Mouse (Mus musculus) intestine, postnatal 0 days (tissue): ENCODE measurements around the gene Exoc3l2. TPM values are rescaled to one million over a fixed set of nuclear protein-coding genes. Genes with fewer than 3 reads are reported as not detected.
A peak's percentile ranks its signal among the peaks of the same experiment; 100 is the strongest.

Source experiments
- ATAC-seq: fragments of 200-750 bp; cut with Nextera tagmentation; 2 replicates; pipeline ENCODE4 v1.8.0; 2017; ENCODE audit warnings: mild to moderate bottlenecking, moderate TSS enrichment, moderate library complexity
- H3K27ac ChIP-seq: fragments of 300-500 bp; sonication (generic); 2 replicates; pipeline ENCODE4 v1.5.1; 2014; ENCODE audit warnings: mild to moderate bottlenecking, low read depth, low read length, moderate library complexity
- H3K27me3 ChIP-seq: fragments of 300-500 bp; sonication (generic); replicated peaks from 2 replicates; pipeline ENCODE4 v1.6.1; 2014; ENCODE audit warnings: low read length, mixed read lengths; ENCODE audit not compliant: control insufficient read depth, insufficient read depth
- H3K36me3 ChIP-seq: fragments of 300-500 bp; sonication (generic); 2 replicates; pipeline ENCODE4 v1.6.1; 2014; ENCODE audit warnings: mild to moderate bottlenecking, moderate library complexity; ENCODE audit not compliant: control insufficient read depth, insufficient read depth
- H3K4me1 ChIP-seq: fragments of 300-500 bp; sonication (generic); replicated peaks from 2 replicates; pipeline ENCODE4 v1.6.1; 2014; ENCODE audit warnings: antibody characterized with exemption, low read length, mixed read lengths; ENCODE audit not compliant: control insufficient read depth, insufficient read depth
- H3K4me2 ChIP-seq: fragments of 300-500 bp; sonication (generic); replicated peaks from 2 replicates; pipeline ENCODE4 v1.6.1; 2014; ENCODE audit warnings: low read depth, mild to moderate bottlenecking, moderate library complexity
- H3K4me3 ChIP-seq: fragments of 300-500 bp; sonication (generic); 2 replicates; pipeline ENCODE4 v1.5.1; 2014; ENCODE audit warnings: low read depth, low read length
- H3K9ac ChIP-seq: fragments of 300-500 bp; sonication (generic); 2 replicates; pipeline ENCODE4 v1.6.1; 2014; ENCODE audit warnings: mild to moderate bottlenecking, low read depth, low read length
- H3K9me3 ChIP-seq: fragments of 300-500 bp; sonication (generic); 2 replicates; pipeline ENCODE4 v1.6.1; 2016; ENCODE audit warnings: mixed run types; ENCODE audit not compliant: control insufficient read depth
- CTCF ChIP-seq: sonication (generic); IDR thresholded peaks from 2 replicates; pipeline ENCODE4 v1.5.1; 2016; ENCODE audit warnings: low read depth, mild to moderate bottlenecking, control low read depth, antibody characterized with exemption, moderate library complexity
- WGBS: fragments of 180-500 bp; shearing (Covaris S2); extraction: QIAGEN DNeasy Blood & Tissue Kit; methylation state at CpG from one replicate; pipeline ENCODE4 v1.1.7; 2014; 5-methylcytosine and 5-hydroxymethylcytosine counted together
- polyA plus RNA-seq: library from polyadenylated mRNA; unstranded; fragments of >200 nt; fragmentation: Nextera tagmentation; extraction: Ambion mirVana; gene quantifications from 2 replicates; pipeline ENCODE4 v1.2.1, GENCODE M21; 2015

Gene Exoc3l2
- polyA plus RNA-seq, 1 experiment from 2014 or later: 1.1 TPM

- H3K4me2 ChIP-seq: no peak overlapping the region
- no peaks in the 10 kb centered on the region for H3K9me3 ChIP-seq
- no peaks in the 10 kb centered on the region for H3K36me3 ChIP-seq
- no peaks in the 10 kb centered on the region for H3K27me3 ChIP-seq
- TF ChIP-seq CTCF: no peak
- no peak overlapping the region for H3K4me3 ChIP-seq
- H3K4me1 ChIP-seq: no peaks in the 10 kb centered on the region
- H3K9ac ChIP-seq: no peak overlapping the region
- ATAC-seq: no peak
- WGBS: 60% methylated on average over 4 of the region's 4 CpGs
- H3K27ac ChIP-seq: no peak overlapping the region
These were observed 35.2 kb downstream of the Exoc3l2 start for GRCm38 (mm10) chr7:19498326-19498725.

- Histone ChIP-seq H3K9me3 (no peaks in the 10 kb centered on the region), H3K4me3 (no peak overlapping the region), H3K27ac (no peak overlapping the region), H3K9ac (no peak overlapping the region), H3K4me1 (no peaks in the 10 kb centered on the region), H3K4me2 (no peak overlapping the region), H3K27me3 (no peaks in the 10 kb centered on the region), H3K36me3 (no peaks in the 10 kb centered on the region)
- ATAC-seq: no peak
- WGBS: 63% methylated on average over 12 of the region's 12 CpGs
- TF ChIP-seq CTCF: no peak
These were observed 37.6 kb downstream of the Exoc3l2 start for GRCm38 (mm10) chr7:19500420-19501363.

GRCm38 (mm10) chr7:19501658-19502057 is 38.5 kb downstream of the Exoc3l2 start:
- H3K27ac ChIP-seq: no peak overlapping the region
- no peak for ATAC-seq
- no peaks in the 10 kb centered on the region for H3K9me3 ChIP-seq
- TF ChIP-seq CTCF: no peak
- WGBS: 77% methylated on average over 4 of the region's 4 CpGs
- H3K36me3 ChIP-seq: no peaks in the 10 kb centered on the region
- H3K27me3 ChIP-seq: no peaks in the 10 kb centered on the region
- H3K4me2 ChIP-seq: no peak overlapping the region
- no peak overlapping the region for H3K4me3 ChIP-seq
- H3K9ac ChIP-seq: no peak overlapping the region
- H3K4me1 ChIP-seq: no peaks in the 10 kb centered on the region

- no peak for ATAC-seq
- peak; percentile 95 for TF ChIP-seq CTCF
- 32% methylated on average over 5 of the region's 5 CpGs for WGBS
- no peak overlapping the region for H3K27ac ChIP-seq
- H3K9ac ChIP-seq: no peak overlapping the region
- no peaks in the 10 kb centered on the region for H3K9me3 ChIP-seq
- no peaks in the 10 kb centered on the region for H3K27me3 ChIP-seq
- no peak overlapping the region for H3K4me3 ChIP-seq
- no peaks in the 10 kb centered on the region for H3K36me3 ChIP-seq
- H3K4me1 ChIP-seq: 0 out of 2 replicates have a peak, but pooled peaks cover 5% of the 10 kb centered on the region
- H3K4me2 ChIP-seq: no peak overlapping the region
These were observed 40.4 kb downstream of the Exoc3l2 start for GRCm38 (mm10) chr7:19503481-19504068.

GRCm38 (mm10) chr7:19506326-19506725 is 43.2 kb downstream of the Exoc3l2 start:
- Histone ChIP-seq H3K4me2 (no peak overlapping the region), H3K27ac (no peak overlapping the region), H3K36me3 (no peaks in the 10 kb centered on the region), H3K27me3 (no peaks in the 10 kb centered on the region), H3K9me3 (no peaks in the 10 kb centered on the region), H3K4me1 (0 out of 2 replicates have a peak, but pooled peaks cover 5% of the 10 kb centered on the region), H3K9ac (no peak overlapping the region), H3K4me3 (no peak overlapping the region)
- WGBS: 58% methylated on average over 6 of the region's 6 CpGs
- no peak for ATAC-seq
- peak; percentile 56 for TF ChIP-seq CTCF

- no peaks in the 10 kb centered on the region for H3K27me3 ChIP-seq
- no peak for TF ChIP-seq CTCF
- peak overlapping the region; percentile 83 for H3K4me3 ChIP-seq
- 0 out of 2 replicates have a peak, but pooled peaks cover 5% of the 10 kb centered on the region for H3K4me1 ChIP-seq
- no peaks in the 10 kb centered on the region for H3K9me3 ChIP-seq
- H3K36me3 ChIP-seq: no peaks in the 10 kb centered on the region
- peak overlapping the region; percentile 53 for H3K9ac ChIP-seq
- peak overlapping the region; percentile 90 for H3K4me2 ChIP-seq
- WGBS: 2% methylated on average over 54 of the region's 71 CpGs
- peak overlapping the region; percentile 5; the same call in 1 of the 2 replicates for H3K27ac ChIP-seq
- no peak for ATAC-seq
These were observed 44.0 kb downstream of the Exoc3l2 start for GRCm38 (mm10) chr7:19506969-19507611.
